Mouse (Mus musculus): ENCODE measurements around the gene Gm49318. TPM values are rescaled to one million over a fixed set of nuclear protein-coding genes. Genes with fewer than 3 reads are reported as not detected.
A peak's percentile ranks its signal among the peaks of the same experiment; 100 is the strongest.

Gene Gm49318
- polyA plus RNA-seq, 1 experiment from 2014 or later: not detected

GRCm38 (mm10) chr9:22050351-22050889 lies 20.6 kb downstream of the Gm49318 start:
- H3K4me2 ChIP-seq (replicated peaks): peak overlapping the region; percentile 73
- no peaks in the 10 kb centered on the region for H3K9me3 ChIP-seq
- H3K4me1 ChIP-seq: peaks cover 52% of the 10 kb centered on the region
- peak overlapping the region; percentile 95 for H3K4me3 ChIP-seq
- WGBS: under 1% methylated on average over 34 of the region's 43 CpGs
- H3K27ac ChIP-seq (replicated peaks): peak overlapping the region; percentile 93
- 0 out of 2 replicates have a peak, but pooled peaks cover 3% of the 10 kb centered on the region for H3K36me3 ChIP-seq
- H3K27me3 ChIP-seq: peaks cover 36% of the 10 kb centered on the region
- H3K9ac ChIP-seq (replicated peaks): peak overlapping the region; percentile 96
- ATAC-seq (ENCODE audit: low FRiP score, low read depth): peak; percentile 65

DNA sequence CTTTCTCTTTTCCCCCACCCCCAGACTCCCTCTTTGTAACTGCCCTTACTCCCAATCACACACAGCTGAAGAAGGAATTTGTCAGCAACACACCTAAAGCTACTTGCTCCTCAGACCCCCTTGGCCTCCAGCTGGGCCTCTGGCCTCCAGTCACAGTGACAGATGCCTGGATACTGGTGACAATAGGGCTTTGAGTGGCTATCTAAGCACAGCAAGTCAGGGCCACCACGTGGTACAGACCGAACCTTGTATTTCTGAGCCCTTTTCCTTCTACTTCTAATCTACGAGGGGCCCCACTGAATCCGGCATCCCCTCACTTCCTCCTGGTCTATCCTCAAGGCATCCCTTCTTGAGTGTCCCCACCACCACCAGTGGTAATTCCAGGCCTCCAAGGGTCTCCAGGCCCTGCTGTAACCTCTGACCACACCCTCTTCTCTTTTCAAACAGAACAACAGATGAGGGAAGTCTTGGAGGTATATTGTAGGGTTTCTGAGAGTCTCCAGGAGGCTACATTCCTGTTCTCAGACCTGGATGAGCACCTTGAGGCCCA lies 21.3 kb downstream of the Gm49318 start:
- peak overlapping the region; percentile 96 for H3K9ac ChIP-seq (replicated peaks)
- H3K27ac ChIP-seq (replicated peaks): peak overlapping the region; percentile 93
- no peaks in the 10 kb centered on the region for H3K9me3 ChIP-seq
- ATAC-seq (ENCODE audit: low FRiP score, low read depth): no peak
- H3K36me3 ChIP-seq: 0 out of 2 replicates have a peak, but pooled peaks cover 3% of the 10 kb centered on the region
- H3K27me3 ChIP-seq: peaks cover 32% of the 10 kb centered on the region
- WGBS: 19% methylated on average over 4 of the region's 4 CpGs
- peak overlapping the region; percentile 95 for H3K4me3 ChIP-seq
- peaks cover 47% of the 10 kb centered on the region for H3K4me1 ChIP-seq
- peak overlapping the region; percentile 73 for H3K4me2 ChIP-seq (replicated peaks)

DNA sequence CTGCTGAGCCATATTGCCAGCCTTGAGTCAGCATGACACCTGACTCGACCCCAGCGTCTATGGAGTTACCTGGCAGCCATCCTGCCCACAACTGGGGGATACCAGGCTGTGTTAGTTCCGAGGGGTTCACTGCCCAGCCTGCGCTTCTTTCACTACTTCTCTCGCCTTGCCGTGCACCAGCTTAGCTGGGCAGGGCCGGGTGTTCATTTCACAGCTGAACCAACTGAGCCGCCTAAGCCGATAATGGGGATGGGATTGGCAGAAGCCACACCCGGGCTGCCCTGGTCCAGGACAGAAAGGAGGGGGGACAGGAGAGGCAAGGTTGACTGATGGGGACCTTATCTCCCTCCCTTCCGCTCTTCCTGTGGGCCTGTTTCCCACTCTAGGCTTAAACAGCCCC lies 21.7 kb downstream of the Gm49318 start:
- 65% methylated on average over 10 of the region's 11 CpGs for WGBS

GRCm38 (mm10) chr9:22047329-22047728 lies 23.7 kb downstream of the Gm49318 start:
- no peak overlapping the region for H3K27ac ChIP-seq (replicated peaks)
- no peak overlapping the region; the same call in 1 of the 2 replicates for H3K9ac ChIP-seq (replicated peaks)
- no peak for ATAC-seq (ENCODE audit: low FRiP score, low read depth)
- H3K36me3 ChIP-seq: 0 out of 2 replicates have a peak, but pooled peaks cover 3% of the 10 kb centered on the region
- H3K4me2 ChIP-seq (replicated peaks): peak overlapping the region; percentile 73; the same call in 1 of the 2 replicates
- 64% methylated on average over 9 of the region's 9 CpGs for WGBS
- no peaks in the 10 kb centered on the region for H3K9me3 ChIP-seq
- no peak overlapping the region for H3K4me3 ChIP-seq
- peaks cover 45% of the 10 kb centered on the region for H3K4me1 ChIP-seq
- peaks cover 17% of the 10 kb centered on the region for H3K27me3 ChIP-seq

More for the DNA sequence above, 21.7 kb downstream of the Gm49318 start:
- H3K27me3 ChIP-seq: peaks cover 27% of the 10 kb centered on the region
- no peak for ATAC-seq (ENCODE audit: low FRiP score, low read depth)
- H3K4me1 ChIP-seq: peaks cover 42% of the 10 kb centered on the region
- H3K9ac ChIP-seq (replicated peaks): peak overlapping the region; percentile 96
- peak overlapping the region; percentile 95 for H3K4me3 ChIP-seq
- H3K27ac ChIP-seq (replicated peaks): peak overlapping the region; percentile 93
- H3K36me3 ChIP-seq: 0 out of 2 replicates have a peak, but pooled peaks cover 3% of the 10 kb centered on the region
- H3K4me2 ChIP-seq (replicated peaks): peak overlapping the region; percentile 73
- no peaks in the 10 kb centered on the region for H3K9me3 ChIP-seq

DNA sequence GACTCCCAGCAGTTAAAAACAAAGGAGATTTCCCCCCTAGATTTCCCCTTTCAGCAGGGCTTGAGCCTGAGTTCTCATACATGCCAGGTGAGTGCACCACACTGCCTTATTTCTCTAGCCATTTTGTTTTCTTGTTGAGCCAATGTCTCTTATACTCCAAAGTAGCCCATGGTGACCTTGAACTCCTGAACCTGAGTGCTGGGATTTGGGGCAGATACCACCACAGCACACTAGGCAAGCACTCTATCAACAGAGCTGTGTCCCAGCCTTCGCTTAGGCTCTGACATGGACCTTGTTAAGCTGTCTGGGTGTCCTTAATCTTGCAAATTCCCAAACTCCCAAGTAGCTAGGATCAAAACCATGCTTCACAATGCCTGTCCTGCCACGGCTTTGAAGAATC lies 29.2 kb downstream of the Gm49318 start:
- 71% methylated on average over 2 of the region's 2 CpGs for WGBS
- no peaks in the 10 kb centered on the region for H3K27me3 ChIP-seq
- H3K36me3 ChIP-seq: peaks cover 4% of the 10 kb centered on the region; the same call in 1 of the 2 replicates
- H3K4me3 ChIP-seq: no peak overlapping the region
- H3K4me1 ChIP-seq: peaks cover 8% of the 10 kb centered on the region; the same call in 1 of the 2 replicates
- H3K9me3 ChIP-seq: no peaks in the 10 kb centered on the region
- no peak overlapping the region for H3K9ac ChIP-seq (replicated peaks)
- no peak for ATAC-seq (ENCODE audit: low FRiP score, low read depth)
- no peak overlapping the region for H3K4me2 ChIP-seq (replicated peaks)
- H3K27ac ChIP-seq (replicated peaks): no peak overlapping the region

- Histone ChIP-seq H3K4me3 (no peak overlapping the region), H3K9ac (replicated peaks) (no peak overlapping the region), H3K4me1 (peaks cover 24% of the 10 kb centered on the region), H3K9me3 (no peaks in the 10 kb centered on the region), H3K36me3 (peaks cover 40% of the 10 kb centered on the region), H3K4me2 (replicated peaks) (no peak overlapping the region), H3K27ac (replicated peaks) (no peak overlapping the region), H3K27me3 (no peaks in the 10 kb centered on the region)
- WGBS: 87% methylated on average over 10 of the region's 10 CpGs
- ATAC-seq (ENCODE audit: low FRiP score, low read depth): no peak
Observed at GRCm38 (mm10) chr9:22037826-22038225, 33.2 kb downstream of the Gm49318 start.

DNA sequence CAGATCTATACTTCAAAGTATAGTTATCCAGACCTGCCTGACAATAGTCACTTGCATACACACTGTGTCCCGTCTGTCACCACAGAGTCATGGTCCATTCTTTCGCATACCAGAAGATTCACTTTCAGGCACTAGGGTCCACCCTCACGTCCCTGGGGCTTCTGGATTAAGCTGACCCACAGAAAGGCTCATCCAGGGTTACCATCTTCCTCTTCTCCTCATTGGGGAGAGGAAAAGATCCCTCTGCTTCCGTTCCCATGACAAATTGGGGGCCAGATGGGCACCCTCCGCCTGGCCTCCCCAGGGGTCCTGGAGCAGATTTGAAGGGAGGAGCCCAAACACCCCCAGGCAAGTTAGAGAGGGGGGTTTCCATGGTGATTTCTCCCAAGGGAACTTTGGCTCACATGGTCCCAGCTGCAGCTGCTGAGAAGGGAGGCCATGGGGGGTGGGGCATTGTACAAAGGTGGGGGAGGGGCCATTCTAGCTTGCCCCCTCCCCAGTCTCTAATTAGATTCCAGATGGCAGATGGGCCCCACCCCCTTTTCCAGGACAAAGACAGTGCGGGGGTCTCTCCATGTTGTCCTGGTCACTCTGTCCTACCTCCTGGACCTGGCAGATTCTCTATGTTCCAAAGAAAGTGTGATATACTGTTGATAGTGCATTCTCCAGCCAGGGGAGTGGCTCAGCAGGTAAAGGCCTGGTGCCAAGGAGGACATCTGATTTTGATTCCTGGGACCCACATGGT lies 35.6 kb downstream of the Gm49318 start:
- no peak overlapping the region for H3K4me3 ChIP-seq
- no peaks in the 10 kb centered on the region for H3K27me3 ChIP-seq
- 0 out of 2 replicates have a peak overlapping the region, but pooled peaks have one; percentile 3 for H3K4me2 ChIP-seq (replicated peaks)
- H3K4me1 ChIP-seq: peaks cover 20% of the 10 kb centered on the region
- peak overlapping the region; percentile 79 for H3K27ac ChIP-seq (replicated peaks)
- peaks cover 59% of the 10 kb centered on the region for H3K36me3 ChIP-seq
- no peak overlapping the region for H3K9ac ChIP-seq (replicated peaks)
- ATAC-seq (ENCODE audit: low FRiP score, low read depth): peak; percentile 81
- H3K9me3 ChIP-seq: no peaks in the 10 kb centered on the region
- WGBS: 29% methylated on average over 6 of the region's 6 CpGs

DNA sequence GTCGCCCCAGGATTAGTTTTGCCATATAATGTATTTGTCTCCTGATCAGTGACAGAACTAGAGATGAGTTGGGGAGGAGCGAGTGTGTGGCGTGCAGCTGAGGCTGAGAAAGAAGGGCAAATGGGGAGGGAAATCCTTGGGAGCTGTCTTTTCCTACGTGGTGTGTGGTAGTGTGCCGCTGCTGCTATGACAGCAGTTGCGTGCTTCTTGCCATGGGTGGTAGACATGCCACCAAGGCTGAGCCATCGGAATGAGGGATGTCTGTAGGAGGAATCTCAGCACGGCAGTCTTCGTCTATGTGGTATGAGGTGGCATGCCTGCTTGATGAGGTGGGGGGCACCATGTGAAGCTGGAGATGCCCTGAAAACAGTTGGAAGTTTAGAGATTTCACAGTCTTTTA lies 40.7 kb downstream of the Gm49318 start:
- Histone ChIP-seq H3K27me3 (no peaks in the 10 kb centered on the region), H3K9me3 (no peaks in the 10 kb centered on the region), H3K4me3 (no peak overlapping the region), H3K36me3 (peaks cover 85% of the 10 kb centered on the region), H3K4me2 (replicated peaks) (no peak overlapping the region), H3K27ac (replicated peaks) (no peak overlapping the region; the same call in 1 of the 2 replicates), H3K9ac (replicated peaks) (no peak overlapping the region), H3K4me1 (peaks cover 32% of the 10 kb centered on the region)
- no peak for ATAC-seq (ENCODE audit: low FRiP score, low read depth)
- WGBS: 90% methylated on average over 9 of the region's 9 CpGs

DNA sequence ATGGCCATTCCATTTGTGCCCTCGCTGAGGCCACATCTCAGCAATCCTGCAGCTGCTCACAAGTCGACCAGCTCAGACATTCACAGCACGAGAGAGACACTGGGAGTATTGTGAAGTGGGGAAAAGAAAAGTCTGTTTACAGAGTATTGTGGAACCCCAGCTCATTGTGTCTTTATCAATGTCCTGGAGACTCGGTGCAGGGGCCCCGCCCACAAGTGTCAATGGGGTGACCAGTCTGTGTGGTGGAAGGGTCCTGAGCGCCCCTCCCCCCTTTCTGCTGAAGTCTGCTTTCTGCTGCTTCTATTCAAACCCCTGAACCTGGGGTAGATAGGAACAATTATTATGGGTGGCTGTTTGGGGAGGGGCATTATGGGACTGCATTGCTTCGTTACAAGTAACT lies 42.6 kb downstream of the Gm49318 start:
- Histone ChIP-seq H3K36me3 (peaks cover 84% of the 10 kb centered on the region), H3K4me1 (peaks cover 31% of the 10 kb centered on the region), H3K4me2 (replicated peaks) (0 out of 2 replicates have a peak overlapping the region, but pooled peaks have one; percentile 7), H3K27me3 (no peaks in the 10 kb centered on the region), H3K4me3 (no peak overlapping the region), H3K27ac (replicated peaks) (peak overlapping the region; percentile 75), H3K9ac (replicated peaks) (no peak overlapping the region), H3K9me3 (no peaks in the 10 kb centered on the region)
- 33% methylated on average over 7 of the region's 7 CpGs for WGBS
- ATAC-seq (ENCODE audit: low FRiP score, low read depth): peak; percentile 75

DNA sequence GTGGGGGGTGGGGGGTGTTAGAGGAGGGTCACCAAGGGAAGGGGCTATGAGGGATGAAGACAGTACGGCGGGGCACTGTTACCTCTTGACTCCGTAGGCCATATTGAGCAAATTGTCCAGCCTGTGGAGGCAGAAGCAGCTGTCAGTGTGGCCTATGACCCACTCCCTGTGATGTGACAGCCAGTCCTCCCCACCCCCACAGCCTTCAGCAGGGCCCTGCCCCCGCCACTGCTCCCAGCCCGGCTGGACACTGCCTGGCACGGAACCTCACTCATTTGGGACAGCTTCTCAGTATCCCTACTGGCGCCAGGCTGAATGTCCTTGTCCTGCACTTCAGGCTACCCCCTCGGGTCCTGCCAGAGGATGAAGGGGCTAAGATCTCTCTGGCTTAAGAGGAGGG lies 46.5 kb downstream of the Gm49318 start:
- WGBS: 38% methylated on average over 8 of the region's 8 CpGs
- no peaks in the 10 kb centered on the region for H3K27me3 ChIP-seq
- H3K4me2 ChIP-seq (replicated peaks): no peak overlapping the region
- no peak overlapping the region for H3K4me3 ChIP-seq
- peaks cover 71% of the 10 kb centered on the region for H3K36me3 ChIP-seq
- ATAC-seq (ENCODE audit: low FRiP score, low read depth): peak; percentile 27; the same call in 1 of the 2 replicates
- no peaks in the 10 kb centered on the region for H3K9me3 ChIP-seq
- 0 out of 2 replicates have a peak overlapping the region, but pooled peaks have one; percentile 8 for H3K27ac ChIP-seq (replicated peaks)
- peaks cover 26% of the 10 kb centered on the region for H3K4me1 ChIP-seq
- H3K9ac ChIP-seq (replicated peaks): no peak overlapping the region

DNA sequence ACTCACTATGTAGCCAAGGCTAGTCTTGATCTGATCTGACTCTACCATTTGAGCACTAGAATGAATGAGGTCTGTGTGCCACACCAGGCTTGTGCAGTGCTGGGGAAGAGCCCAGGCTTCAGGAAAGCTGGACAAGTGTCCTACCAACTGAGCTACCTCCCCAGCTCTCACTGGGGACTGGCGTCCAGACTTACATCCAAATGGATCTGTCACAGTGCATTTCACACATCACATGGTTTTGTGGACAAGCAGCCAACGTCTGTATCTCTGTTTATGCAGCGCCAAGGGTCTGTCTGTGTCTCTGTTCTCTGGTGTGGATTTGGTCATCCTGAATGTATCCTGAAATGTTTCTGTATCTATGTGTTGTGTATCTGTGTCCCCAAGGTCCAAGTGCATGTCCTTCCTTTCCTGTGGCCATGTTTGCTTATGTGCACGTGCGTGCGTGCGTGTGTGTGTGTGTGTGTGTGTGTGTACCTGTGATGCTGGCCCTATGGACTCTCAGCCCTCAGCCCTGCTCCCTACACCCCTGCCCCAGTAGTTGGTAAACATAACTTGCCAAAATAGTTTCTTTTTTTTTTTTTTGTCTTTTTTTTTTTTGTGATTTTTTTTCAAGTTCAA lies 53.7 kb downstream of the Gm49318 start:
- H3K36me3 ChIP-seq: peaks cover 74% of the 10 kb centered on the region
- H3K9ac ChIP-seq (replicated peaks): no peak overlapping the region
- no peak overlapping the region for H3K4me2 ChIP-seq (replicated peaks)
- no peaks in the 10 kb centered on the region for H3K9me3 ChIP-seq
- ATAC-seq (ENCODE audit: low FRiP score, low read depth): no peak
- H3K4me3 ChIP-seq: no peak overlapping the region
- WGBS: 80% methylated on average over 7 of the region's 7 CpGs
- no peaks in the 10 kb centered on the region for H3K27me3 ChIP-seq
- H3K27ac ChIP-seq (replicated peaks): no peak overlapping the region
- H3K4me1 ChIP-seq: no peaks in the 10 kb centered on the region; the same call in 1 of the 2 replicates

Measured in midbrain, embryonic 12.5 days (tissue).